Mouse (Mus musculus): ENCODE measurements around the gene Ndp. TPM values are rescaled to one million over a fixed set of nuclear protein-coding genes. Genes with fewer than 3 reads are reported as not detected.

The Ndp gene
- polyA plus RNA-seq (2012; rRNA removed), result not detected in 2 replicates

DNA sequence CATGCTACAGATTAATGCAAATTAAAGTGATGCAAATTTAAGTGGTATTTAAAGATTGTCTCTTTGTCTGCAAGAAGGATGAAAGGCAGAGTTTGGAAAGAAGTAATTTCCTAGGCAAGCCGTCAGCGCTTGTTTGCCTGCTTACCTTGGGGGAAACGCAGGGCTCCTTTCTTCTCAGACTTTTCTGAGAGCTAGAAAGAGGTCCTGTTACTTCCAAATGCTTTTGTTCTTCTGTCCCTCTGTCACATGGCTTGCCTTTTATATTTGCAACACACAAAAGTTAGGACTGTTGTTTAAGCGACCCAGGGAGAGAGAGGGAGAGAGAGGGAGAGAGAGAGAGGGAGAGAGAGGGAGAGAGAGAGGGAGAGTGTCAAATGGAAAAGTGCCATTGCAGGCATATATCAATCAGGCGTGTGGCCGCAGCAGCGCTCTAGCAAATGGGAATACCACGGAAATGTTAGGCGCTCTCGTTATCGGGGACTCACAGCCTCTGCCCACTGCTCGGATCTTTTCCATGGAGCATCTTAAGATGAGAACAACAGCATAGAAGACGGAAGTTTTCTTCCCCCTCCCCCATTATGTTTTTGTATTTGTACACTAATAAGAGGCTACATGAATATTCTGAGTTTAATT, at the start of gene Ndp:
Gene Ndp, minus strand, starts transcription at position 534 of the 633 bp plus-strand sequence.
- Histone ChIP-seq H3K27me3 (ENCODE audit: control insufficient read depth, insufficient read depth, low read length) (no peaks in the 10 kb centered on the region; the same call in 1 of the 2 replicates), H3K27ac (ENCODE audit: insufficient read depth, low read depth, low read length) (no peak within 1 kb of the TSS), H3K4me1 (ENCODE audit: control insufficient read depth, insufficient read depth, insufficient read length, low read length) (no peaks in the 10 kb centered on the region), H3K36me3 (ENCODE audit: control insufficient read depth, insufficient read depth, low read length) (no peaks in the 10 kb centered on the region), H3K4me3 (ENCODE audit: low read depth, low read length) (no peak within 1 kb of the TSS)
- no peak for TF ChIP-seq POLR2A (IDR thresholded peaks at IDR 0.05; ENCODE audit: low read depth, low read length)
- TF ChIP-seq CTCF (IDR thresholded peaks at IDR 0.05; ENCODE audit: extremely low read depth, insufficient read length, insufficient replicate concordance, low read depth, low read length), result no peak
- 16% methylated on average over 13 of the region's 13 CpGs for WGBS

DNA sequence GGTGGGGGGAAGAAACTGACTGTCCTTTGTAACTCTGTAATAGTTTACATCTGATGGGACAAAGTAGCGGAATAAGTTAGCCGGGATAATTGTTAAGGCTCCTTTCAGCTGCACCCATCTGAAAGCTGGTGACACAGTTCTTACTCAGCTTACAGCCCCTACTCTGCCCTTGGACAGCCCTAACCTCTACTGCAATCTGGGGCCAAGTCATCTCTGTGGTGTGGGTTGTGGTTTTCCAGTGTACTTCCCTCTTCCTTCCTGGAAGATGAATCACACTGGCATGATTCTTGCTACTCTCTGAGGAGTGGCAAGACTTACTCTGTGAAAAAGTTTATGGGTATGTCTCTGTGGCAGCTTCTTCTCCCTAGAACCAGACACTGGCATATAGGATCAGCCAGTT, 43.2 kb upstream of the Ndp start:
- H3K27me3 ChIP-seq (ENCODE audit: control insufficient read depth, insufficient read depth, low read length), result no peaks in the 10 kb centered on the region
- no peak overlapping the region for H3K4me3 ChIP-seq (ENCODE audit: low read depth, low read length)
- WGBS, result 100% methylated on average over 2 of the region's 2 CpGs
- no peaks in the 10 kb centered on the region for H3K4me1 ChIP-seq (ENCODE audit: control insufficient read depth, insufficient read depth, insufficient read length, low read length)
- no peaks in the 10 kb centered on the region for H3K36me3 ChIP-seq (ENCODE audit: control insufficient read depth, insufficient read depth, low read length)
- H3K27ac ChIP-seq (ENCODE audit: insufficient read depth, low read depth, low read length), result no peak overlapping the region
- no peak for TF ChIP-seq POLR2A (IDR thresholded peaks at IDR 0.05; ENCODE audit: low read depth, low read length)
- no peak for TF ChIP-seq CTCF (IDR thresholded peaks at IDR 0.05; ENCODE audit: extremely low read depth, insufficient read length, insufficient replicate concordance, low read depth, low read length)

DNA sequence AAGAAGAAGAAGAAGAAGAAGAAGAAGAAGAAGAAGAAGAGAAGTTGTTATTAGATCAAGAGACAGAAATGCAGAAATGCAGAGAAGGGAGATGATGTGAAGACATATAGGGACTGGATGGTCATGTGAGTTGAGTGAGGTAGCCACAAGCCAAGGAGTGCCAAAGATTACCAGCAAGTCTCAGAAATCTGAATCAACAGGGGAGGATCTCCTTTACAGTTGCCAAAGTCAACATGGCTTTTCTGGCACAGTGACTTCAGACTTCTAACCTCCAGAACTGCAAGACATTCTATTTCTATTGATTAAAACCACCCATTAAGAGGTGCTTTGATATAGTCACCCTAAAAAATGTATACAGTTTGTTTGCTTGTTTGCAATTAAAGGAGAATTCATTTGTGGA, 6.4 kb upstream of the Ndp start:
- H3K27ac ChIP-seq (ENCODE audit: insufficient read depth, low read depth, low read length), result no peak overlapping the region
- TF ChIP-seq CTCF (IDR thresholded peaks at IDR 0.05; ENCODE audit: extremely low read depth, insufficient read length, insufficient replicate concordance, low read depth, low read length) (no peak), POLR2A (IDR thresholded peaks at IDR 0.05; ENCODE audit: low read depth, low read length) (no peak)
- no peaks in the 10 kb centered on the region for H3K4me1 ChIP-seq (ENCODE audit: control insufficient read depth, insufficient read depth, insufficient read length, low read length)
- no peaks in the 10 kb centered on the region for H3K27me3 ChIP-seq (ENCODE audit: control insufficient read depth, insufficient read depth, low read length)
- H3K4me3 ChIP-seq (ENCODE audit: low read depth, low read length), result no peak overlapping the region
- H3K36me3 ChIP-seq (ENCODE audit: control insufficient read depth, insufficient read depth, low read length), result no peaks in the 10 kb centered on the region

- no peak for TF ChIP-seq CTCF (IDR thresholded peaks at IDR 0.05; ENCODE audit: extremely low read depth, insufficient read length, insufficient replicate concordance, low read depth, low read length)
- TF ChIP-seq POLR2A (IDR thresholded peaks at IDR 0.05; ENCODE audit: low read depth, low read length), result no peak
Observed at GRCm38 (mm10) chrX:16913118-16913517, 1.5 kb upstream of the Ndp start.

GRCm38 (mm10) chrX:16911911-16912310, 337 bp upstream of the Ndp start:
- Histone ChIP-seq H3K27ac (ENCODE audit: insufficient read depth, low read depth, low read length) (no peak overlapping the region), H3K36me3 (ENCODE audit: control insufficient read depth, insufficient read depth, low read length) (no peaks in the 10 kb centered on the region), H3K4me1 (ENCODE audit: control insufficient read depth, insufficient read depth, insufficient read length, low read length) (no peaks in the 10 kb centered on the region), H3K4me3 (ENCODE audit: low read depth, low read length) (no peak overlapping the region), H3K27me3 (ENCODE audit: control insufficient read depth, insufficient read depth, low read length) (no peaks in the 10 kb centered on the region; the same call in 1 of the 2 replicates)
- 51% methylated on average over 4 of the region's 4 CpGs for WGBS
- TF ChIP-seq CTCF (IDR thresholded peaks at IDR 0.05; ENCODE audit: extremely low read depth, insufficient read length, insufficient replicate concordance, low read depth, low read length) (no peak), POLR2A (IDR thresholded peaks at IDR 0.05; ENCODE audit: low read depth, low read length) (no peak)

More at GRCm38 (mm10) chrX:16913118-16913517, 1.5 kb upstream of the Ndp start:
- H3K27me3 ChIP-seq (ENCODE audit: control insufficient read depth, insufficient read depth, low read length), result no peaks in the 10 kb centered on the region; the same call in 1 of the 2 replicates
- no peaks in the 10 kb centered on the region for H3K36me3 ChIP-seq (ENCODE audit: control insufficient read depth, insufficient read depth, low read length)
- no peaks in the 10 kb centered on the region for H3K4me1 ChIP-seq (ENCODE audit: control insufficient read depth, insufficient read depth, insufficient read length, low read length)
- H3K27ac ChIP-seq (ENCODE audit: insufficient read depth, low read depth, low read length), result no peak overlapping the region
- no peak overlapping the region for H3K4me3 ChIP-seq (ENCODE audit: low read depth, low read length)
- 20% methylated on average over 1 of the region's 1 CpGs for WGBS

GRCm38 (mm10) chrX:16910211-16911095, 1.1 kb downstream of the Ndp start:
- Histone ChIP-seq H3K4me3 (ENCODE audit: low read depth, low read length) (no peak overlapping the region), H3K27ac (ENCODE audit: insufficient read depth, low read depth, low read length) (no peak overlapping the region), H3K27me3 (ENCODE audit: control insufficient read depth, insufficient read depth, low read length) (no peaks in the 10 kb centered on the region; the same call in 1 of the 2 replicates), H3K4me1 (ENCODE audit: control insufficient read depth, insufficient read depth, insufficient read length, low read length) (no peaks in the 10 kb centered on the region), H3K36me3 (ENCODE audit: control insufficient read depth, insufficient read depth, low read length) (no peaks in the 10 kb centered on the region)
- 22% methylated on average over 18 of the region's 18 CpGs for WGBS
- no peak for TF ChIP-seq CTCF (IDR thresholded peaks at IDR 0.05; ENCODE audit: extremely low read depth, insufficient read length, insufficient replicate concordance, low read depth, low read length)

DNA sequence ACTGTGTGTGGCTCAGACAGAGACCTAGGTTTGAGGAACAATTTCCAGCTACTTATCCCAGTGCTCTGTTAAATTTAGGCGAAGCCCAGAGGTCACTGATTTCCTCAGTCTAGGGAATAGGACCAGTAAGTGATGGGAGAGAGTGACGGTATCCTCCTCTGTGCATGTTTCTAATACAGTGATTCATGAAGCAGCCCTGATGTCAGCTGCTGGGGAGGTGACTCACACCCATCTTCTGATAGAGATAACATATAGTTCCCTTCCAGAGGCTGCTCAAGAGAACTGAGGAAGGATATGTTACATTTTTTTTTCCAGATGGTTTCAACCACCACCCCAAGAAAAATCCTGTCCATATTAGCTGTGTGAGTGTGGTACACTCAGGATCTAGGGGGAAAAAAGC, 2.9 kb downstream of the Ndp start:
- no peak overlapping the region for H3K27ac ChIP-seq (ENCODE audit: insufficient read depth, low read depth, low read length)
- H3K36me3 ChIP-seq (ENCODE audit: control insufficient read depth, insufficient read depth, low read length), result no peaks in the 10 kb centered on the region
- 73% methylated on average over 2 of the region's 2 CpGs for WGBS
- TF ChIP-seq POLR2A (IDR thresholded peaks at IDR 0.05; ENCODE audit: low read depth, low read length), result no peak
- TF ChIP-seq CTCF (IDR thresholded peaks at IDR 0.05; ENCODE audit: extremely low read depth, insufficient read length, insufficient replicate concordance, low read depth, low read length), result no peak
- no peaks in the 10 kb centered on the region; the same call in 1 of the 2 replicates for H3K27me3 ChIP-seq (ENCODE audit: control insufficient read depth, insufficient read depth, low read length)
- H3K4me1 ChIP-seq (ENCODE audit: control insufficient read depth, insufficient read depth, insufficient read length, low read length), result no peaks in the 10 kb centered on the region
- no peak overlapping the region for H3K4me3 ChIP-seq (ENCODE audit: low read depth, low read length)
